Mouse (Mus musculus): Measurements from ENCODE around the gene Vmn1r67. TPM values are rescaled to one million over a fixed set of nuclear protein-coding genes. Genes with fewer than 3 reads are reported as not detected.

Gene Vmn1r67
- total RNA-seq (2021), result not detected
- long read RNA-seq, experiment 1, result 0 reads
- long read RNA-seq, experiment 2, result 0 reads

DNA sequence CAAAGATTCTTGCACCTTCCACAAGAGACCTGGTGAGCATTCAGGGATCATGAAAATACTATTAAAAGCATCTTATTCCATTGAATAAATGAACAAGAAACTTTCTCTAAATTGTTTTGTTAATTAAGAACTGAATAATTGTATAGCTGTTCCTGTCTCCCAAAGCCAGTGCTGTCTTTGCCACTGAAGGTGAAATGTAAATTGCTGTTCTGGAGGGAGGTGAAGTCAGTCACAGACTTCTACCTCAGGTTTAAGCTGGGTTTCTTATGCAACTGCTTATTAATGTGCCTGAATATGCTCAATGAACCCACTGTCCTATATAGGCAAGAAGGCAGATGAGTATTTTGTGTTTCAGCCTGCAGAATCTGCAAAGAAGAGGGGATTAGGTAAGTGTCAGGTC, at the start of gene Vmn1r67:
Vmn1r67 (plus strand) TSS at position 301 of the 400 bp plus-strand sequence.
- intact Hi-C loops (cut with DNase I), result no loop called here
- no peak for DNase-seq (ENCODE audit: low spot score in 2 of 2)

DNA sequence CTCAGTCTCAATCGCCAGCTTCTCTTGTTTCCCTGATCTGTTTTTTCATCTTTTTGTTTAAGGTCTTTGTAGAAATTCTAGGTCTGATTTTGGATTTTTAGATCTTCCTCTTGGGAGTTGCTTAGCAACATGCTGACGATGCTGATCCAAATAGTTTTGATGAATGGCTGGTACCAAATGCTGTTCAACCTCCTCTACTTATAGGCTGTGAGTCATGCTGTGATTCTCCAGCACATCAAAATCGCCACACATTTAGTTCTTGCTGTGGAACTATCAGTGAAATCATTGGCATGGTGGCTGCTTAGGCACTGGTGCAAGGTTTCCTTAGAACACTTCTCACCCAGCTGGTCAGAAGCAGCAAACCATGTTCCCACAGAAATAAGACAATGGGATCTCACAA, 15.0 kb downstream of the Vmn1r67 start:
- intact Hi-C loops (cut with DNase I), result no loop called here

DNA sequence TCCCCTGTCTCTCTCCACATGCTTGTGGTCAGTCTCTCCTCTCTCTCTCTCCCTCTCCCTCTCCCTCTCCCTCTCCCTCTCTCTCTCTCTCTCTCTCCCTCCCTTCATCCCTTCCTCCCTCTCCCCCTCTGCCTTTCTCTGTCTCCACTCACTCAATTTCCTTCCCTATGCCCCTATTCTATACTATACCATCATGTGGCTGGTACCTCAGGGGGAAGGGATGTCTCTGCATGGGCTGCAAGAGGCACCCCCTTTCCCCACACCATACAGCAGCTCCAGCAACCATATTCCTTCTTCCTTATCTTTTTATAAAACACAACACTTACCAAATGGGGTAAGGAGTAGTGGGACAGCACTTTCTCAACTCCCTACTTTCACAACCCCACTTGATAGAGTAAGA, 36.7 kb downstream of the Vmn1r67 start:
- intact Hi-C loops (cut with DNase I), result no loop called here
- no peak for DNase-seq (ENCODE audit: low spot score in 2 of 2)

More for the DNA sequence above, 15.0 kb downstream of the Vmn1r67 start:
- peak; percentile 11 to 18 for DNase-seq (ENCODE audit: low spot score in 2 of 2)

DNA sequence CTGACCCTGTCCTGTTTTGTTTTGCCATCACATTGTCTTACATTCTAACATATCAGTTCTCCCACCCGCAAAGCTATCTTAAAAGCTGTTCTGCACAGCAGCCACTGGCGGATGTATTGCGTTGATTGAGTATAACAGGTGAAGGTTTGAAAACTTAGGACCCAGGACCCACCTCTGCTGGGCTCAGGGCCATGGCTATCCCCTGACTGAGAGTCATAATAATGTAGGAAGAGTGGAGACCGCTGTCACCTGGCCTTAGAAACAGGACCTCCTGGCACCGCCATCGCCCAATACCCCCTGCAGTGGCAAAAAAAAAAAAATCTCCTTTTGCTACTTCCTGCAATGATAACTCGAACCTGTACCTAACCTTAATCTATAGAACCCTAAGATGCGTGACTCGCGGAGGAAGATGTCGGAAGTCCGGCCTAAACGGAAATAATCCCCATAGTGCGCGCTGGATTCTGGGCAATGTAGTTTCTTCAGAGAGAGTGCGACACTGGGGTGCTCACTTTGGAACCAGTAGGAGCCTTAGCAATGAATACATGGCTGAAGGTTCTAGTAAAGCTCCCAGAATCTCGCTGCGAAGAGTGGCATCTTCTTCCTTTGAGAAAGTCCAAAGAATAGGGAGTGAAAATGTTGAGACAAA, 37.6 kb downstream of the Vmn1r67 start:
- peak; percentile 18 to 69 for DNase-seq (ENCODE audit: low spot score in 2 of 2)
- intact Hi-C loops (cut with DNase I), result no loop called here

DNA sequence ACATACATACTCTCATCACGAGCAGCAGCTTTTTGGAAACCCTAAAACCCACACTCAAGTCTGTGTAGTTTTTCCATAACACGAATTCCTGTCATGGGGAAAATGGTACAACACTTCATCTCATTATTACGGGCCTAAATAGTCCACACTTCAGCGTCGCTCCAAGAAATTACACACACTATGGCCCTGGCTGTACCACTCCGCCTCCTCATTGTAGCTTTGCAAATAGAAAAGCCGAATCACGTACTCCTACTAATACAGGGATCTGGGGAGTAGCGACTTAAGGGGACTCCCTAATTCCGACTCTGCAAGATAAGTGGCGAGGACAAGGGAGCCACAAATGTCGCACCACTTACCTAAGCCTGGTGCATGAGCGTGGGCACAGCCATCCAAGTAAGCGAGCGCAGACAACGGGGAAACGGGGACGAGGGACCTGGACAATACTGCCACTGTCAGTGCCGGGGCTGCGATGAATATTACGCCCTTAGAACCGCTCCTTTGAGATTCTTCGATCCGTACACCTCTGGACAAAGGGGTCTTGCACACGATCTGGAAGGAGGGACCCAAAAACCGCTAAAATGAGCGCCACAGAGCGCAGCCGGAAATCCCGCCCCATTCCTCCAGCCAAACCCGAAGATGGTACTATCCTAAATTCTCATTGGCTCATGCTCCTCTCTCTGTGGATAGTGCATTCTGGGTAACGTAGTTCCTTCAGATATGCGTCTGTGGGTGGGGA, 51.8 kb downstream of the Vmn1r67 start, which contains the start of gene Zik1:
Zik1 (minus strand) TSS at position 609 of the 736 bp plus-strand sequence.
- intact Hi-C loops (cut with DNase I), result no loop called here

DNA sequence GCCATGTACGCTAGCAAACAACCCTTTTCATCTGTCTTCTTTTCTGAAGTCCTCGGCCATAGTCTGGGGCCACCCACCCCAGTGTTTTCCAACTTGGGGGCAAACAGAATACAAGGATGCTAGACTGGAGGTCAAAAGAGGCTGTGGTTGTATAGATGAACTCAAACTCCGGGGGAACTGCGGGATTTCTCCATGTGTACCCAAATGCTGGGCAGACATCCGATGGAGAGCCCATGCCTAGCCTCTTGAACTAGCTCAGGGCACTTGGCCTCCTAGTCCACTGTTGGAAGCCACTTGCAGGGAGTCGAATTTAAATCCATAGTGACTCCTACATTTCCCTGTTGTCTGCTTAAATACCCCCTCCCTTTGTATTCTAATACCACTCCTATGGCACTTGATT, 52.4 kb downstream of the Vmn1r67 start:
- DNase-seq (ENCODE audit: low spot score in 2 of 2), result no peak
- intact Hi-C loops (cut with DNase I), result no loop called here

More for the DNA sequence above, 51.8 kb downstream of the Vmn1r67 start, which contains the start of gene Zik1:
- peak; percentile 81 to 90 for DNase-seq (ENCODE audit: low spot score in 2 of 2)

Other genes with a start within 250 kb of the Vmn1r67 start
- gene Vmn1r66, start 165.3 kb upstream of the Vmn1r67 start, total RNA-seq (2021), result not detected
- gene Zik1, start 52.1 kb downstream of the Vmn1r67 start, total RNA-seq (2021), result 10 to 100 TPM; 16.7 to 17.1 TPM
- not detected for gene Vmn1r68, start 115.2 kb downstream of the Vmn1r67 start, total RNA-seq (2021)
- not detected for gene Vmn1r69, start 170.3 kb downstream of the Vmn1r67 start, total RNA-seq (2021)
- not detected for gene Vmn1r70, start 188.2 kb downstream of the Vmn1r67 start, total RNA-seq (2021)
- gene Nlrp4b, start 244.5 kb downstream of the Vmn1r67 start, total RNA-seq (2021), result not detected